Comparison of ENCODE assay signal across 8 mouse cellular contexts in the genomic region with DNA sequence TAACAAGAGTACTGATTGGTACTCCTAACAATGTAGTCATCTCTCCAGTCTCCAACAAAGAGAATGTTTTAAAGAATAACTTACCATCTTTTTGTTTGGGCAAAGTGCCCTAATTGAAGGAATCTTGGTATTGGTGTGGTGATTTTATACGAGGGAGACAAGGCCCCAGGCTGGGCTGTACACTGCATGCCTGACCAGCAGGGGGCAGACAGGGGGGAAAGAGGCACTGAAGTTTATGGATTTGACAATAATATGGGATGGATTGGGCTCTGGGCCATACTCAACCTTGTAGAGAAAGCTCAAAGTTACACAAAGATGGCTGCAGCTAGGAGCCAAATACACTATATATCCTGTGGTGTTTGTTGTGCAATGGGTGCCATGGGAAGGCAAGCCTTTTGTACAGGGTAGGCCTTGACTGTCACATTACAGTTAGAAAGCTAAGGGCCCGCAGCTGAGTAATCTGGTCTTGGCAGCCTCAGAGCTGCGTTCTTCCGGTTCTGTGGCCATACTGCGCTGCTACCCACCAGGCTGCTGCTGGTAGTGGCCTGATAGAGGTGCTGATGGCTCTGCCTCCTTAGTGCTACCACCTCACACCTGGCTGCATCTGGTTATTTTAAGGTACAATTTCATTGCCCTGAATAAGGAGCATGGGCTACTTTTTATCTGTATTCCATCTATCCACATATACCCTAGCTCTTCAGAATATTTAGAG. TPM values are rescaled to one million over a fixed set of nuclear protein-coding genes. Genes with fewer than 3 reads are reported as not detected.
A peak's percentile ranks its signal among the peaks of the same experiment; 100 is the strongest.
DNase-seq lines count a peak whose midpoint lies in the region; ATAC-seq and TF ChIP-seq lines count a peak whose summit lies in the region.

No protein-coding gene starts in this region.

- 0 out of 2 replicates have a peak, but pooled peaks cover 8% of the 10 kb centered on the region for H3K36me3 ChIP-seq in heart, embryonic 11.5 days (ENCODE audit: control insufficient read depth, insufficient read depth, low read length)
- peaks cover 22 to 74% of the 10 kb centered on the region in 2 experiments for H3K36me3 ChIP-seq in CH12.LX (replicated peaks in 1 of 2; ENCODE audit: control insufficient read depth in 1 of 2, insufficient read depth in 1 of 2, low read length in 1 of 2)
- H3K36me3 ChIP-seq in heart, postnatal 0 days (replicated peaks; ENCODE audit: control insufficient read depth, insufficient read depth, low read length) = peaks cover 46% of the 10 kb centered on the region
- peaks cover 20% of the 10 kb centered on the region for H3K36me3 ChIP-seq in myocyte (ENCODE audit: control insufficient read depth, insufficient read depth)

- no peaks in the 10 kb centered on the region for H3K9me3 ChIP-seq in heart, embryonic 11.5 days (replicated peaks; ENCODE audit: control insufficient read depth, low read length)
- no peaks in the 10 kb centered on the region for H3K9me3 ChIP-seq in CH12.LX (replicated peaks; ENCODE audit: low read length)
- no peaks in the 10 kb centered on the region for H3K9me3 ChIP-seq in heart, postnatal 0 days (replicated peaks; ENCODE audit: control insufficient read depth, low read length)

- no peak overlapping the region for H3K9ac ChIP-seq in heart, embryonic 11.5 days (ENCODE audit: low read depth, low read length)
- H3K9ac ChIP-seq in CH12.LX (ENCODE audit: insufficient read depth, low read depth) = no peak overlapping the region
- no peak overlapping the region for H3K9ac ChIP-seq in heart, postnatal 0 days (replicated peaks; ENCODE audit: low read depth, low read length)

- dilution Hi-C loops in CH12.LX (cut with MboI; ENCODE audit: extremely low pct_ligation_motif_present, extremely low pct_unique_long_range_greater_than_20kb, low sequenced_read_pairs) = no loop called here

- no peak for TF ChIP-seq RAD21 in CH12.LX (IDR thresholded peaks at IDR 0.05; ENCODE audit: low read depth, low read length)

- H3K79me2 ChIP-seq in CH12.LX (replicated peaks; ENCODE audit: control insufficient read depth, extremely low read depth, insufficient read depth, poor library complexity, severe bottlenecking) (no peaks in the 10 kb centered on the region), myocyte (ENCODE audit: control insufficient read depth, insufficient read depth) (no peaks in the 10 kb centered on the region)

- peak in 1 of 2 experiments; percentile 50; a peak in 2 of 4 replicates for TF ChIP-seq CTCF in CH12.LX (conservative IDR thresholded peaks at IDR 0.05 in 1 of 2, IDR thresholded peaks at IDR 0.05 in 1 of 2; ENCODE audit: low read depth in 2 of 2, low read length in 2 of 2)
- peak; percentile 71 for TF ChIP-seq CTCF in heart, postnatal 0 days (IDR thresholded peaks at IDR 0.05; ENCODE audit: low read depth)

- peaks cover 15% of the 10 kb centered on the region; the same call in 1 of the 2 replicates for H3K4me1 ChIP-seq in heart, embryonic 11.5 days (ENCODE audit: control insufficient read depth, insufficient read depth, low read length)
- H3K4me1 ChIP-seq in CH12.LX (ENCODE audit: control insufficient read depth in 1 of 2, insufficient read depth in 2 of 2) = no peaks in the 10 kb centered on the region
- peaks cover 42% of the 10 kb centered on the region for H3K4me1 ChIP-seq in heart, postnatal 0 days (ENCODE audit: control insufficient read depth, insufficient read depth)

- no peak for ATAC-seq in heart, embryonic 11.5 days (replicated peaks; ENCODE audit: insufficient number of reproducible peaks, low FRiP score, low TSS enrichment)
- ATAC-seq in heart, postnatal 0 days (ENCODE audit: insufficient read depth, low read depth) = peak; percentile 45; the same call in 1 of the 2 replicates

- no peak for TF ChIP-seq EP300 in CH12.LX (IDR thresholded peaks at IDR 0.05; ENCODE audit: low read length)
- TF ChIP-seq EP300 in heart, postnatal 0 days (IDR thresholded peaks at IDR 0.05; ENCODE audit: low read depth) = no peak

- H3ac ChIP-seq in myocyte (ENCODE audit: control insufficient read depth, insufficient read length) = no peak overlapping the region

- peak; percentile 92 for DNase-seq in heart, adult 11 months
- peak; percentile 38 for DNase-seq in CH12.LX (ENCODE audit: extremely low read depth)
- peak; percentile 30 to 31 for DNase-seq in cerebellum, postnatal 36 days
- DNase-seq in heart, postnatal 0 days (ENCODE audit: low spot score) = no peak
- peak; percentile 45 for DNase-seq in liver
- no peak for DNase-seq in ovary, postnatal 14 days (ENCODE audit: low spot score)

- in situ Hi-C loops in CH12.LX (cut with MboI; ENCODE audit: low pct_ligation_motif_present, low pct_unique_long_range_greater_than_20kb, low sequenced_read_pairs) = loop anchor here (25.0 kb wide), 2 partner anchors 133 to 283 kb away; a partner anchor contains a TSS

- H3K4me3 ChIP-seq in heart, embryonic 11.5 days (ENCODE audit: low read depth, low read length) = no peak overlapping the region
- H3K4me3 ChIP-seq in CH12.LX (replicated peaks in 1 of 3; ENCODE audit: low read depth in 2 of 3, low read length in 2 of 3, poor library complexity in 1 of 3) (no peak overlapping the region), myocyte (no peak overlapping the region)
- H3K4me3 ChIP-seq in heart, postnatal 0 days (ENCODE audit: low read depth, low read length) = no peak overlapping the region

- no peak overlapping the region for H3K27ac ChIP-seq in heart, embryonic 11.5 days (ENCODE audit: low read depth, low read length)
- H3K27ac ChIP-seq in CH12.LX (ENCODE audit: insufficient read depth, low read depth) = no peak overlapping the region
- H3K27ac ChIP-seq in heart, postnatal 0 days (ENCODE audit: low read depth) = peak overlapping the region; percentile 96

- TF ChIP-seq POLR2A in CH12.LX (IDR thresholded peaks at IDR 0.05; ENCODE audit: low read depth, low read length) = no peak
- no peak for TF ChIP-seq POLR2A in myocyte (IDR thresholded peaks at IDR 0.05; ENCODE audit: insufficient read length, low read depth)

- no peak overlapping the region for H3K4me2 ChIP-seq in heart, embryonic 11.5 days
- H3K4me2 ChIP-seq in CH12.LX (ENCODE audit: insufficient read depth, low read depth, poor library complexity, severe bottlenecking) (no peak overlapping the region), myocyte (ENCODE audit: low read depth) (no peak overlapping the region)
- no peak overlapping the region for H3K4me2 ChIP-seq in heart, postnatal 0 days (ENCODE audit: low read depth, low read length)

- 84% methylated on average over 5 of the region's 5 CpGs for WGBS in heart, embryonic 11.5 days (ENCODE audit: insufficient replicate concordance)
- WGBS in heart, postnatal 0 days = 62% methylated on average over 5 of the region's 5 CpGs

- H3K27me3 ChIP-seq in heart, embryonic 11.5 days (ENCODE audit: control insufficient read depth, insufficient read depth, low read length) = no peaks in the 10 kb centered on the region
- H3K27me3 ChIP-seq in CH12.LX (replicated peaks) (no peaks in the 10 kb centered on the region), myocyte (ENCODE audit: control insufficient read depth, insufficient read depth, insufficient read length) (no peaks in the 10 kb centered on the region)
- no peaks in the 10 kb centered on the region for H3K27me3 ChIP-seq in heart, postnatal 0 days (ENCODE audit: control insufficient read depth, insufficient read depth, low read length)

TF ChIP-seq in CH12.LX, 34 proteins besides CTCF, POLR2A, EP300 and RAD21:
- TF ChIP-seq UBTF (IDR thresholded peaks at IDR 0.05; ENCODE audit: low read depth, low read length) (no peak), ZNF384 (IDR thresholded peaks at IDR 0.05; ENCODE audit: low read depth, low read length) (no peak), IRF4 (IDR thresholded peaks at IDR 0.05; ENCODE audit: low read depth, low read length) (no peak), E2F4 (IDR thresholded peaks at IDR 0.05; ENCODE audit: insufficient replicate concordance, low read depth, low read length) (no peak), TCF12 (IDR thresholded peaks at IDR 0.05; ENCODE audit: low read depth, low read length) (no peak), SIN3A (IDR thresholded peaks at IDR 0.05; ENCODE audit: low read length) (no peak), NELFE (IDR thresholded peaks at IDR 0.05; ENCODE audit: low read depth, low read length) (no peak), JUND (conservative IDR thresholded peaks at IDR 0.05; ENCODE audit: low read depth, low read length) (no peak)

TF ChIP-seq in myocyte, 11 proteins besides CTCF, POLR2A, EP300 and RAD21:
- TF ChIP-seq MAX (IDR thresholded peaks at IDR 0.05; ENCODE audit: low read depth) = no peak
- TF ChIP-seq USF1 (IDR thresholded peaks at IDR 0.05; ENCODE audit: low read depth) = no peak
- no peak for TF ChIP-seq SRF (IDR thresholded peaks at IDR 0.05; ENCODE audit: control insufficient read depth, insufficient read length, low read depth)
- no peak for TF ChIP-seq MYOG (IDR thresholded peaks at IDR 0.05; ENCODE audit: control insufficient read depth in 1 of 3, insufficient read depth in 1 of 3, insufficient read length in 2 of 3, low read depth in 2 of 3)
- TF ChIP-seq REST (IDR thresholded peaks at IDR 0.05; ENCODE audit: insufficient read depth, insufficient read length) = no peak
- TF ChIP-seq POLR2AphosphoS2 (IDR thresholded peaks at IDR 0.05; ENCODE audit: insufficient read length, low read depth) = peak; percentile 76

RNA-seq across cellular contexts. Expression of a gene that starts 6.7 kb away (rescaled TPM):
- 7.8 and 11.3 TPM in 2 replicates for polyA plus RNA-seq in heart, embryonic 11.5 days (2014; fragmentation: Nextera tagmentation; extraction: Ambion mirVana)
- total RNA-seq in CH12.LX (2012; rRNA removed) = 10.6 and 12.0 TPM in 2 replicates
- total RNA-seq in CH12.LX (2014; rRNA removed) = 4.4 and 5.0 TPM in 2 replicates
- 3.0 and 4.0 TPM in 2 replicates for polyA plus RNA-seq in CH12.LX (2012; ENCODE audit: insufficient read length, low read depth)
- 15.1 and 15.9 TPM in 2 replicates for total RNA-seq in heart, postnatal 0 days (2014; rRNA removed; ENCODE audit: low replicate concordance)
- 14.8 and 15.0 TPM in 2 replicates for polyA plus RNA-seq in heart, postnatal 0 days (2015; fragmentation: Nextera tagmentation; extraction: Ambion mirVana)
- 7.7 TPM for polyA plus RNA-seq in myocyte (2012; fragmentation: generic; extraction: Trizol)

Comparison
In these comparisons a context has a peak if more than half of its experiments do, and no peak if none do; other contexts are left out.
1. DNase-seq: peak in heart, adult 11 months (single experiment), CH12.LX (single experiment), cerebellum, postnatal 36 days (2 of 2) and liver (single experiment); none in heart, postnatal 0 days (single experiment) and ovary, postnatal 14 days (single experiment).